Mouse (Mus musculus) liver, adult 2 months (tissue): ENCODE measurements around the gene Htra1. TPM values are rescaled to one million over a fixed set of nuclear protein-coding genes. Genes with fewer than 3 reads are reported as not detected.

ENCODE experiments used
- DNase-seq: peaks from one replicate; pipeline ENCODE4 v3.0.0-alpha.2; 2011; ENCODE audit warnings: low read depth, low spot score; ENCODE audit errors: extremely low read depth
- H3K27ac ChIP-seq: fragments of 200-500 bp; replicated peaks from 2 replicates; pipeline ENCODE4 v1.5.1; 2012; ENCODE audit warnings: low read depth, mild to moderate bottlenecking, control low read depth, inconsistent platforms, low read length; ENCODE audit not compliant: insufficient read depth
- H3K27me3 ChIP-seq: fragments of 200-500 bp; 2 replicates; pipeline ENCODE4 v1.6.1; 2012; ENCODE audit warnings: mild to moderate bottlenecking, moderate library complexity, low read length, inconsistent platforms; ENCODE audit not compliant: control insufficient read depth, insufficient read depth
- H3K36me3 ChIP-seq: fragments of 200-500 bp; 2 replicates; pipeline ENCODE4 v1.6.1; 2012; ENCODE audit warnings: low read length, inconsistent platforms; ENCODE audit not compliant: control insufficient read depth, insufficient read depth
- H3K4me1 ChIP-seq: fragments of 200-500 bp; 2 replicates; pipeline ENCODE4 v1.6.1; 2011; ENCODE audit warnings: low read length; ENCODE audit not compliant: control insufficient read depth, insufficient read depth
- H3K4me3 ChIP-seq: fragments of 200-500 bp; 2 replicates; pipeline ENCODE4 v1.5.1; 2011; ENCODE audit warnings: low read depth, mild to moderate bottlenecking, control low read depth, low read length, moderate library complexity; ENCODE audit not compliant: insufficient read depth
- H3K79me2 ChIP-seq: fragments of 200-500 bp; 2 replicates; pipeline ENCODE4 v1.6.1; 2012; ENCODE audit warnings: inconsistent platforms, mild to moderate bottlenecking, low read length, moderate library complexity; ENCODE audit not compliant: control insufficient read depth, insufficient read depth
- H3K9ac ChIP-seq: fragments of 200-500 bp; 2 replicates; pipeline ENCODE4 v1.6.1; 2012; ENCODE audit warnings: low read depth, mild to moderate bottlenecking, control low read depth, inconsistent platforms, low read length
- CTCF ChIP-seq: fragments of 200-500 bp; IDR thresholded peaks from 2 replicates; pipeline ENCODE4 v1.5.1; 2011; ENCODE audit warnings: low read depth, low read length, control low read depth
- POLR2A ChIP-seq: fragments of 200-500 bp; IDR thresholded peaks from 2 replicates; pipeline ENCODE4 v1.6.1; 2011; ENCODE audit warnings: low read length, control low read depth; ENCODE audit not compliant: insufficient read depth; ENCODE audit errors: extremely low read depth
- WGBS: fragments of 180-500 bp; shearing (Covaris S2); methylation state at CpG from one replicate; pipeline ENCODE4 v1.1.7; 2018; 5-methylcytosine and 5-hydroxymethylcytosine counted together
- polyA plus RNA-seq: library from polyadenylated mRNA; depleted of rRNA; stranded (reverse); fragments of >200 nt; gene quantifications from 2 replicates; pipeline ENCODE4 v1.2.3, GENCODE M21; 2012
- total RNA-seq: library from RNA; depleted of rRNA; stranded (reverse); fragments of >200 nt; gene quantifications from 2 replicates; pipeline ENCODE4 v1.2.3, GENCODE M21; 2014

Htra1 gene
- total and polyA plus RNA-seq, 2 experiments: 2.6 to 3.2 TPM

- Histone ChIP-seq H3K4me1 (no peaks in the 10 kb centered on the region), H3K27ac (no peak overlapping the region), H3K36me3 (no peaks in the 10 kb centered on the region), H3K79me2 (no peaks in the 10 kb centered on the region), H3K9ac (no peak overlapping the region), H3K27me3 (no peaks in the 10 kb centered on the region), H3K4me3 (no peak overlapping the region)
- TF ChIP-seq POLR2A (no peak), CTCF (no peak)
- DNase-seq: no peak
- WGBS: 81% methylated on average over 2 of the region's 2 CpGs
Observed at GRCm38 (mm10) chr7:130918260-130918659, 17.7 kb upstream of the Htra1 start.

DNA sequence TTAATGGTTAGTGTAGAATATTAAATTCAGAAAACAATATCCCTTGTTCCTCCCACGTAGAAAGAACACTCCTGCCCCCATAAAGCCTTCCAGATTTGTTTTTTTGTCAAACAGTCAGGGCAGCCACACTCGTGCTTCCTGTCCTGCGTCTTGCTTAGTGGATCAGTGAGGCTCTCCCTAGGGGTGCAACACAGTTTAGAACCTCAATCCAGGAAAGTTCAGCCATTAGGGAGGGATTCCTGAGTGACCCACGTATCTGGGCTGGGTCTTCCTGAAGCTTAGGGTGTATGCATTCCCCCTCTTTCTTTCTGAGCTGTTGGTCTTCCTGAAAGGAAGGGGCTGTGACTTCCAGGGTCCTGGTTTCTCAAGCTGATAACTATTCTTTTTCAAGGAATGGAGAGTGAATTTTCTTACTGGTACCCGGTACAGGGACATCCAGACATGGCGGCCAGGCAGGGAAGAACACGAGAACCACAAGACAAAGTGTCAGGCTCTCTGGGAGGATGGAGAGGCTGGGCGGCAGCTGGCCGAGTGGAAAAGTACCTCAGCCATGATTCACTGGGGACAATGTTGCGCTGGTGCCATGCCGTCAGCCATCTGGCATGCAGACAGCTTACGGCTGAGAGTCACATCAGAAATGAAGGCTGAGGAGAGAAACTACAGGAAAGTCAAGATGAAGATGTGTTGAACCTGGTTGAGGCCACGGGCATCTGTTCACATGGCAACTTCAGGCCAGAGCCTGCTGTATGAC lies 12.8 kb upstream of the Htra1 start:
- Histone ChIP-seq H3K9ac (no peak overlapping the region), H3K36me3 (no peaks in the 10 kb centered on the region), H3K79me2 (no peaks in the 10 kb centered on the region), H3K27me3 (no peaks in the 10 kb centered on the region), H3K4me3 (no peak overlapping the region), H3K4me1 (no peaks in the 10 kb centered on the region), H3K27ac (no peak overlapping the region)
- DNase-seq: no peak
- no peak for TF ChIP-seq POLR2A
- TF ChIP-seq CTCF: no peak
- 74% methylated on average over 13 of the region's 13 CpGs for WGBS

GRCm38 (mm10) chr7:130930401-130930800 lies 5.5 kb upstream of the Htra1 start:
- Histone ChIP-seq H3K27ac (no peak overlapping the region), H3K4me3 (no peak overlapping the region), H3K27me3 (no peaks in the 10 kb centered on the region; the same call in none of the 2 replicates), H3K79me2 (no peaks in the 10 kb centered on the region), H3K4me1 (no peaks in the 10 kb centered on the region), H3K9ac (no peak overlapping the region), H3K36me3 (no peaks in the 10 kb centered on the region)
- no peak for DNase-seq
- TF ChIP-seq POLR2A (no peak), CTCF (no peak)
- 68% methylated on average over 3 of the region's 3 CpGs for WGBS

DNA sequence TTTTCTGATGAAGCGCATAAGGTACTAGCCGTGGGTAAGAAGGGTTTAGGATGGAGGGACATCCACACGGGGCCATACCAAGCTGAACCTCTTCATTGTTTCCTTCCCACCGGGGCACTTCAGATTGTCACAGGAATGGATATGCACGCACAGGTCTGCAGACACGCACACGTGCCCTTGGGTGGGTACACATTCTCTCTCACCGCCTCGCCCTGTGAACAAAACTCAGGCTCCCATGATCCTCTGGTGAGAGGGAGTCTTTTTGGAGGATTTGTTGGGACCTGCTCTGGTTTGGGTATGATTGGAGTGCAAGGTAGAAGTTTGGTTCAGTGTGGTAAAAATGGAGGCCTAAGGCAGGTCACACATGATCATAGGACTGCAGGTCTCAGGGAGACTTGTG lies 3.0 kb upstream of the Htra1 start:
- Histone ChIP-seq H3K36me3 (no peaks in the 10 kb centered on the region), H3K27me3 (peaks cover 9% of the 10 kb centered on the region), H3K4me3 (no peak overlapping the region), H3K27ac (no peak overlapping the region), H3K79me2 (no peaks in the 10 kb centered on the region), H3K9ac (no peak overlapping the region), H3K4me1 (peaks cover 5% of the 10 kb centered on the region; the same call in 1 of the 2 replicates)
- 89% methylated on average over 9 of the region's 9 CpGs for WGBS
- TF ChIP-seq POLR2A: no peak
- TF ChIP-seq CTCF: no peak
- no peak for DNase-seq

GRCm38 (mm10) chr7:130934654-130935053 lies 1.3 kb upstream of the Htra1 start:
- H3K27ac ChIP-seq: no peak overlapping the region
- 87% methylated on average over 4 of the region's 4 CpGs for WGBS
- TF ChIP-seq POLR2A (no peak), CTCF (no peak)

GRCm38 (mm10) chr7:130935421-130935792 lies 504 bp upstream of the Htra1 start:
- WGBS: 8% methylated on average over 16 of the region's 16 CpGs
- TF ChIP-seq CTCF (no peak), POLR2A (no peak)
- Histone ChIP-seq H3K27me3 (peaks cover 9% of the 10 kb centered on the region), H3K27ac (no peak overlapping the region), H3K36me3 (no peaks in the 10 kb centered on the region), H3K4me1 (peaks cover 5% of the 10 kb centered on the region; the same call in 1 of the 2 replicates), H3K4me3 (peak overlapping the region; percentile 61), H3K79me2 (no peaks in the 10 kb centered on the region), H3K9ac (0 out of 2 replicates have a peak overlapping the region, but pooled peaks have one; percentile 24)
- no peak for DNase-seq

More at GRCm38 (mm10) chr7:130934654-130935053, 1.3 kb upstream of the Htra1 start:
- Histone ChIP-seq H3K4me1 (peaks cover 5% of the 10 kb centered on the region; the same call in 1 of the 2 replicates), H3K9ac (no peak overlapping the region), H3K4me3 (no peak overlapping the region), H3K79me2 (no peaks in the 10 kb centered on the region), H3K27me3 (peaks cover 9% of the 10 kb centered on the region), H3K36me3 (no peaks in the 10 kb centered on the region)
- no peak for DNase-seq
